In the genomic region with DNA sequence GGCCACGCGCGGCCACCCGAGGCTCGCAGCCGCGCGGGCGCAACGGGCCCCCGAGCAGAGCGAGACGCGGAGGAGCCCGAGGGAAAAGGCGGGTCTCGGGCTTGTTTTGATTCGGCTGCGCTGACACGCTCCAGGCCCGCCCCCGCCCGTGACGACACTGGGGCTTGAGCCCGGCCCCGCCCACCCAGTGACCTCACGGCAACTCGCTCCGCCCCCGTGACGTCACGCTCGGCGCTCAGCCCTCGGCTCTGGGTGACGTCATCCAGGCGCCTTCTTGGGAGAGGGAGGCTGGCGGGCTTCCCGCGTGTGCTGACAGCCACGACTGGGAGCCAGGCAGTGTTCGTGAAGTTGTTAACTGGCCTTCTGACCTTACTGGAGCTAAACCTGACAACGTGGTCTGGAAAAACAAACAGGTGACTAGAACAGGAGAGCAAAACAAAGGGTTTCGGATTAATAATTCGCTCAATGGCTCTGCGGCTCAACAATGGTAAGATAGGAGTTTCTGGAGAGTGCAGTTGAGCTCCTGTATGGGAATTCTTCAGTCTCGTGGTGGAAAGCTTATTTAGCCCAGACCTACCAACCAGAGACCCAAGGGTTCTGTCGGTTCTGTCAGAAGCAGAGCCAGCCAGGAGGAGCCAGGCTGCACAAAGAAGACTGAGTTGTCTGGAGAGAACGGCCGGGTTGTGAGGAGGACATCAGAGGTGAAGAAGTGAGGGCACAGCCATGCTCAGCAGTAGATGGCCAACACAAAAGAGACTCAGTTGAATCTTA, we compare ENCODE assay signal across 8 mouse cellular contexts. TPM values are rescaled to one million over a fixed set of nuclear protein-coding genes. Genes with fewer than 3 reads are reported as not detected.
DNase-seq lines count a peak whose midpoint lies in the region; ATAC-seq lines count a peak whose summit lies in the region.

A gene (minus strand): TSS at position 108 of the 771 bp plus-strand sequence.

- no peaks in the 10 kb centered on the region for H3K27me3 ChIP-seq in heart, embryonic 14.5 days (ENCODE audit: control insufficient read depth, insufficient read depth, low read length)
- no peaks in the 10 kb centered on the region for H3K27me3 ChIP-seq in liver, embryonic 13.5 days
- no peaks in the 10 kb centered on the region for H3K27me3 ChIP-seq in stomach, embryonic 16.5 days (ENCODE audit: control insufficient read depth, insufficient read depth, low read length)

- H3K27ac ChIP-seq in brown adipose tissue, adult 24 weeks (replicated peaks; ENCODE audit: low read depth, low read length): peak within 1 kb of the TSS; percentile 57
- peak within 1 kb of the TSS; percentile 80 to 94 for H3K27ac ChIP-seq in heart, embryonic 14.5 days (replicated peaks in 1 of 2; ENCODE audit: control insufficient read depth in 1 of 2, insufficient read depth in 1 of 2, low read depth in 2 of 2, low read length in 2 of 2)
- peak within 1 kb of the TSS; percentile 82 for H3K27ac ChIP-seq in liver, embryonic 13.5 days
- peak within 1 kb of the TSS; percentile 94 for H3K27ac ChIP-seq in stomach, embryonic 16.5 days (ENCODE audit: low read length)

- peak; percentile 96 for ATAC-seq in heart, embryonic 14.5 days (ENCODE audit: insufficient number of reproducible peaks, insufficient read depth, low FRiP score, low read depth)
- peak; percentile 90 for ATAC-seq in liver, embryonic 13.5 days (ENCODE audit: low read depth)
- ATAC-seq in stomach, embryonic 16.5 days (ENCODE audit: insufficient read depth, low FRiP score): peak; percentile 96

- WGBS in heart, embryonic 14.5 days: 8% methylated on average over 35 of the region's 50 CpGs
- 8% methylated on average over 50 of the region's 50 CpGs for WGBS in liver, embryonic 13.5 days (ENCODE audit: insufficient replicate concordance)
- WGBS in stomach, embryonic 16.5 days: 5% methylated on average over 50 of the region's 50 CpGs

- H3K9ac ChIP-seq in heart, embryonic 14.5 days (ENCODE audit: low read length): peak within 1 kb of the TSS; percentile 97
- peak within 1 kb of the TSS; percentile 90 for H3K9ac ChIP-seq in liver, embryonic 13.5 days
- peak within 1 kb of the TSS; percentile 94 for H3K9ac ChIP-seq in stomach, embryonic 16.5 days (ENCODE audit: low read length)

- peaks cover 2% of the 10 kb centered on the region for H3K4me1 ChIP-seq in brown adipose tissue, adult 24 weeks (ENCODE audit: control insufficient read depth, insufficient read depth, insufficient read length, low read length)
- H3K4me1 ChIP-seq in heart, embryonic 14.5 days (ENCODE audit: control insufficient read depth in 2 of 2, insufficient read depth in 2 of 2, low read length in 2 of 2): peaks cover 2 to 12% of the 10 kb centered on the region in 2 experiments; a peak in 3 of 4 replicates
- peaks cover 31% of the 10 kb centered on the region for H3K4me1 ChIP-seq in liver, embryonic 13.5 days (replicated peaks)
- peaks cover 7% of the 10 kb centered on the region; the same call in 1 of the 2 replicates for H3K4me1 ChIP-seq in stomach, embryonic 16.5 days (ENCODE audit: control insufficient read depth, insufficient read depth, low read length)

- no peaks in the 10 kb centered on the region for H3K36me3 ChIP-seq in heart, embryonic 14.5 days (ENCODE audit: control insufficient read depth, insufficient read depth, low read length)
- H3K36me3 ChIP-seq in liver, embryonic 13.5 days: no peaks in the 10 kb centered on the region
- no peaks in the 10 kb centered on the region for H3K36me3 ChIP-seq in stomach, embryonic 16.5 days (ENCODE audit: control insufficient read depth, insufficient read depth, low read length)

- H3K9me3 ChIP-seq in heart, embryonic 14.5 days (ENCODE audit: control insufficient read depth, low read length): no peaks in the 10 kb centered on the region
- H3K9me3 ChIP-seq in liver, embryonic 13.5 days (replicated peaks): no peaks in the 10 kb centered on the region
- H3K9me3 ChIP-seq in stomach, embryonic 16.5 days (replicated peaks; ENCODE audit: control insufficient read depth, low read length): no peaks in the 10 kb centered on the region

- peak within 1 kb of the TSS; percentile 94 for H3K4me3 ChIP-seq in brown adipose tissue, adult 24 weeks (ENCODE audit: insufficient read depth, low read depth, low read length)
- peak within 1 kb of the TSS; percentile 84 to 95 for H3K4me3 ChIP-seq in heart, embryonic 14.5 days (ENCODE audit: control insufficient read depth in 1 of 2, insufficient read depth in 1 of 2, low read depth in 1 of 2, low read length in 2 of 2)
- peak within 1 kb of the TSS; percentile 89 for H3K4me3 ChIP-seq in liver, embryonic 13.5 days (replicated peaks)
- H3K4me3 ChIP-seq in stomach, embryonic 16.5 days (replicated peaks; ENCODE audit: low read length): peak within 1 kb of the TSS; percentile 84

- DNase-seq in CD4-positive helper T cell, adult 2 months (ENCODE audit: low read depth, low spot score): peak; percentile 97
- DNase-seq in fibroblast of lung, adult 2 months (ENCODE audit: low read depth): peak; percentile 62
- peak; percentile 93 for DNase-seq in kidney, postnatal 14 days
- peak; percentile 77 for DNase-seq in liver, embryonic 13.5 days
- peak; percentile 93 for DNase-seq in neural tube, embryonic 10.5 days (ENCODE audit: extremely low spot score, low spot score)

- peak within 1 kb of the TSS; percentile 63 for H3K4me2 ChIP-seq in heart, embryonic 14.5 days (ENCODE audit: low read length)
- peak within 1 kb of the TSS; percentile 88 for H3K4me2 ChIP-seq in liver, embryonic 13.5 days
- H3K4me2 ChIP-seq in stomach, embryonic 16.5 days (ENCODE audit: low read depth, low read length): peak within 1 kb of the TSS; percentile 62

RNA-seq across cellular contexts. Expression of the gene that starts here (rescaled TPM):
- polyA plus RNA-seq in brown adipose tissue, adult 24 weeks (2012; ENCODE audit: insufficient read depth, insufficient read length, missing spikeins): 16.9 and 24.7 TPM in 2 replicates
- 6.1 and 6.4 TPM in 2 replicates for polyA plus RNA-seq in heart, embryonic 14.5 days (2014; fragmentation: Nextera tagmentation; extraction: Ambion mirVana)
- polyA plus RNA-seq in liver, embryonic 13.5 days (2015; fragmentation: Nextera tagmentation; extraction: Ambion mirVana): 2.3 and 2.4 TPM in 2 replicates
- polyA plus RNA-seq in stomach, embryonic 16.5 days (2015; fragmentation: Nextera tagmentation; extraction: Ambion mirVana): 4.6 and 4.7 TPM in 2 replicates

Comparison
In these comparisons a context has a peak if more than half of its experiments do, and no peak if none do; other contexts are left out.
1. Peak in every context shown above with its lines: DNase-seq, ATAC-seq, H3K4me3 ChIP-seq and H3K27ac ChIP-seq.